Mouse (Mus musculus) right cerebral cortex, postnatal 36 days (tissue): Measurements from ENCODE around the gene Suox.
"Not testable (repeated sequence)": the region's sequence is repeated elsewhere in the genome, so short reads cannot be mapped to it uniquely, and the experiment has no call there.

Experiments
- DNase-seq, 2 experiments: peaks; one replicate each; pipeline ENCODE4 v3.0.0; 2022; ENCODE audit warnings: low spot score in 2 of 2, mixed read lengths in 1 of 2

The Suox gene

DNA sequence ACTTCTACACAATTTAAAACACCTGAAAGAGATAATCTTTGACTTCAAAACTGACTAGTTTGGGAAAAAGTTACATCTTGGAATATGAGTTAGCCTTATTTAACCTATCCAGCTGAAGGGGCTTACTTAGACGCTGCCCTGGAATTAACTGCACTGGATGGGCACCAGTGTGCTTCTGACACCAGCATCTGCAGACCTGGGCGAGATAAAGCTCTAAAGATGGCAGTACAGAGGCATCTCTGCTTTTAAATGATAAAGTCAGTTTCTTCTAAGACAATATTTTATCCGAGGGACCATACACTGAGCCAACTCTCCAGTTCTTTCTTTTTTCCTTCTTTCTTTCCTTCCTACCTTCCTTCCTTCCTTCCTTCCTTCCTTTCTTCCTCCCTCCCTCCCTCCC, 9.1 kb downstream of the Suox start:
- no peak for DNase-seq

GRCm38 (mm10) chr10:128663441-128664220, 10.2 kb downstream of the Suox start:
- no peak for DNase-seq

DNA sequence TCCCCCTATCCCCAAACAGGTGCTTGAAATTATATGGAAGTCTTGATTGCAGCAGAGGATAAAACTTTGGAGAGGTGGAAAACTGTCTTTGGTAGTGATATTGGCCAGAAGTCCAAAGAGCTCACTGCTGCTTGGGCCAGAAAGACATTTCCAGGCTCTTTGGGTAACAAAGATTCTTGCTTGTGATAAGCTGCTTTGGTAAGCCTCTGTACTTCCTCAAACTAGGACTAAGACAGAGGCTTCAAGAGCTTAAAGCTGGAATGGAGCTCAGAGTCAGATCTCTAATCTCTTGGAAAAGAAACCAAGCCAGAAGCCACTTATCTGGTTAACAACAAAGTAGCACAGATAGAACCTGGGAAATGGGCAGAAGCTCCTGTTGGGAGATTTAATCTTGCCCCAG, 11.4 kb downstream of the Suox start:
- no peak for DNase-seq

DNA sequence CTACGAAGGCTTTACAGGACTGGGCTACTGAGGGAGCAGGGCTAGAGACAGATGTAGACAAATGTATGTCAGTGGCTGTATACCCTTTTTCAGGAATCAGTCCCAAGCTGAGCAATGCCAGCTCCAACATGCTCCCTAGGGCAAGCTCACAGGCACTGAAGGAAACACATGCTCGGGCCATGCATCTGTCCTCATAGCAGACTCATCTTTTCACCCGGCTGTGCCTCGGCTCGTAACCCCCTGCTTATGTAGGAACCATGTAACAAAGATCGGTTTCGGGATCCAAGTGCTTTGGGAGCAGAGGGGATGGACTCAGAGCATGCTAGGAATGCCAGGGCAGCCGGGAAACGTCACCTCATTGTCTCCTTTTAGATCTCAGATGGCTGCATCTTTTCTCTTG, 14.4 kb downstream of the Suox start:
- no peak for DNase-seq

GRCm38 (mm10) chr10:128657844-128658243, 16.0 kb downstream of the Suox start:
- no peak for DNase-seq

DNA sequence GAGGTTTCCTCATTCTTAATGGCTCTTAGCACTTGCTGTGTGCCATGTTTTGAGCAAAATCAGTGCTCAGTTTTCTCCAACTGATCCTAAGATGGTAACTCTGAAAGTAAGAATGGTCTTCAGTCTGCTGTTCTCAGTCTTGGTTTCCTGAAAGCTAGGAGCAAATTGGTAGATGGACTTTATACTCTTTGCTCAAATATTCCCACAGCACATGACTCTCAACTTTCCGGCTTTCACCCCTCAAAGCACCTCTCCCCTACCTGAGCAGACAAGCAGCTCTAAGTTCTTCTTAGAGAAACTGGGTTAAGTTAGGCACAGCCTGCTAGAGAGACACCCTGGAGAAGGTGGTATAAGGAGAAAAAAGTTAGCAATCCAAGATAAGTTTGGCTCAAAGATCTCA, 17.1 kb downstream of the Suox start:
- no peak for DNase-seq

DNA sequence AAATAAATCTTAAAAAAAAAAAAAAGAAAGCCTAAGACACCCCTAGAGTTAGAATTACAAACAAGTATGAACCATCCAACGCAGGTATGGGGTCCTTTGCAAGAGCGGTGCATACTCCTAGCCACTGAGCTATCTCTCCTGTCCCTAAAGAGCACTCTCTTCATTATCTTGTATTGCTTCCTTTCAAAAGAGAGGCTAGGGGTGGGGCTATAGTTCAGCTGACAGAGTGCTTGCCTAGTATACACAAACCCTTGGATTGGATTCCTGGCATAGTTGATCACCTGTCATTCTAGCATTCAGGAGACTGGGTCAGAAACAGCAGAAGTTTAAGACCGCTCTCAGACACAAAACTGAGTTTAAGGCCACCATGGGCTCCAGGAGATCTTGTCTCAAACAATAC, 18.6 kb downstream of the Suox start:
- DNase-seq, result no peak

DNA sequence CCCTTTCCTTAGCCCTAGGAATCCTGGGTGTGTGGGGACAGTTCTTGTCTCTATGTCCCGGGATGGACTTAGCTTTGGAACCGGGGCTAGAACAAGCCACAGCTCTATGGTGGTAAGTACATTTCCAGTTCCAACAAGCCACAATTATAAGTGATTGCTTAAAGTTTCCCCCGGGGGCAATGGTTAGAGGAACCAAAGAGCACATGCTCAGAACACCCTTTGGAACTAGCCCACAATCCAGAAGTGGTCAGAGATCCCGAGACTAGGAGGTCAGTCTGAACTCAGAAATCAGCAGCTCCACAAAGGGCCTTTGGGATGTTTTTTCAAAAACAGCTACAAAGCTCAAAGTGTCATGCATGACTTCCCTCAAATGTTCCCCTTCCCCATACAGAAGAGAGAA, 20.0 kb downstream of the Suox start:
- DNase-seq, result no peak

GRCm38 (mm10) chr10:128646139-128647089, 27.5 kb downstream of the Suox start:
- peak in 1 of 2 experiments; percentile 22 for DNase-seq

- DNase-seq, result peak; percentile 32 to 39
Observed at GRCm38 (mm10) chr10:128645111-128646011, 28.5 kb downstream of the Suox start, which contains the start of gene Ikzf4. Gene Ikzf4 (minus strand): TSS chr10:128645991.

GRCm38 (mm10) chr10:128642749-128643148, 31.1 kb downstream of the Suox start:
- no peak for DNase-seq

DNA sequence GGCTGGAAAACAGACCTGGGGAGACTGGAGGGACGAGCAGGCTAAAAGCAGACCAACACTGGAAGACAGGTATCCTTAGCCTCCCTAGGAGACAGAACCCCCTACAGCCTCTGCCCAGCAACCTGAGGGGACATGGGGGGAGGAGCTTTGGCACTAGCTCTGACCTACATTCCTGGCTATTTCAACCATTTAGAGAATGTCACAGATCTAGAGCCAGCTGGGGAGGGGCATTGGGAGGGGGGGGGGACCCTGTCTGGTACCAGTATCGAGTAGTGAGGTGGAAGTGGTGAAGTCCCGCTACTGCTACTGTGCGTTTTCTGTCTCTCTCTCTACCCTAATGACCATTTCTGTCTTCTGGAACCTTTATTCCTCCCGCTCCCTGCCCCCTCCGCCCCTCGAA, 32.0 kb downstream of the Suox start:
- DNase-seq, result no peak

- DNase-seq, result no peak
Observed at GRCm38 (mm10) chr10:128640891-128641290, 33.0 kb downstream of the Suox start.

- no peak for DNase-seq
Observed at GRCm38 (mm10) chr10:128639999-128640398, 33.9 kb downstream of the Suox start.

DNA sequence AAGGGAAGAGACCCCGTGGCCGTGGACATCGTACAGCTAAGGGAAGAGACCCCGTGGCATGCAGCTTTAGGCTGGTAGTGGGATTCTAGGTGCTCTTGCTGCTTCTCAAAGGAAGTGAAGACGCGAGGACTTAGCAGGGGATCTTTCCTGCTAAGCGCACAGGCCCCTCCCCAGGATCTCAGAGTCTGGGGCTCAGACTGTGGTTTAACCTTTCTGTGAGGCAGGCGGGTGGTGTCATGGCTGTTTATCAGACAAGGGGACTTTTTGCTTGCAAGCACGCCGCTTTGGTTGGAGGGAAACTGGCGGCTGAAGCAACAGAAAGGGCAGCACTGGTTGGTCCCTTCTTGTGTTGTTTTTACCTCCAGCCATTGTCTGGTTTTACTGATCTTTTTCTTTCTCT, 36.9 kb downstream of the Suox start:
- no peak for DNase-seq

GRCm38 (mm10) chr10:128636561-128636960, 37.3 kb downstream of the Suox start:
- DNase-seq, result no peak

- no peak for DNase-seq
Observed at GRCm38 (mm10) chr10:128635697-128636096, 38.2 kb downstream of the Suox start.

DNA sequence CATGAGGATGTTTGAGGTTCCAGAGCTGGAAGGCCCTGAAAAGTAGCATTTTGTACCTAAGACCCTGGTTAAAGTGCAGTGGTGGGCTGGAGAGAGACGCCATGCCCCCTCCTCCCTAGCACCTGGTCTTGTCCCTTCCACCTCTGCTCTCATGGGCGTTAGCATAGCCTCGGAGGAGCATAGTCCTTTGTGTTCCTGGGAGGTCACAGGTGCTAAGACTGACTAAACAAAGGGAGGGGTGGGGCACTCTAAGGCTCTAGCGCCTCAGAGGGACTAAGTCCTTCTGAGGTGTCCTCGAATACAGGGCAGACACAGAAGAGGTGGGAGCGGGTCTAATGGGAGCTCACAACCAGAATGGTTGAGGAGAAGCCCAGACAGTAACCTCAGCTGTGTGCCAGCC, 42.3 kb downstream of the Suox start:
- DNase-seq, result no peak

DNA sequence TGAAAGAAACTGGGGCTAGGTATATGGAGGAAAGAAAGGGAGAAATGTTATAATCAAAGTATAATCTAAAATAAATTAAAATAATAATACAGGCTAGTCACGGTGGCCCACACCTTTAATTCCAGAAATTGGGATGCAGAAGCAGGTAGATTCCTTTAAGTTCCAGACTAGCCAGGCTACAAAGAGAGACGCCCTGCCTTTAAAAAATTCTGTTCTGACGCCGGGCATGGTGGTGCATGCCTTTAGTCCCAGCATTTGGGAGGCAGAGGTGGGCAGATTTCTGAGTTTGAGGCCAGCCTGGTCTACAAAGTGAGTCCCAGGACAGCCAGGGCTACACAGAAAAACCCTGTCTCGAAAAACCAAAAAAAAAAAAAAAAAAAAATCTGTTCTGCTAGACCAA, 43.6 kb downstream of the Suox start:
- not testable (repeated sequence) for DNase-seq

- no peak for DNase-seq
Observed at GRCm38 (mm10) chr10:128629746-128630145, 44.1 kb downstream of the Suox start.
